Mouse (Mus musculus): ENCODE data around the gene Xab2.

DNA sequence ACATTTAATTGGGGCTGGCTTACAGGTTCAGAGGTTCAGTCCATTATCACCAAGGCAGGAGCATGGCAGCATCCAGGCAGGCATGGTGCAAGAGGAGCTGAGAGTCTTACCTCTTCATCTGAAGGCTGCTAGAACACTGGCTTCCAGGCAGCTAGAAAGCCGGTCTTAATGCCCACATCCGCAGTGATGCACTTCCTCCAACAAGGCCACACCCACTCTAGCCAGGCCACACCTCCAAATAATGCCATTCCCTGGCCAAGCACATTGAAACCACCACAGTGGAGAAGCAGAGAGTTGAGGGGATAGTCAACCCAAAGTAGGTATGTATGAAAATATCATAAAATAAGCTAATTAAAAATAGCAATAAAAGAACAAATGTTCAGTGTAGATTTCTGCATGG is 49.3 kb upstream of the Xab2 start:
- TF ChIP-seq CTCF (conservative IDR thresholded peaks at IDR 0.05; ENCODE audit: low read length) (no peak), NANOG (IDR thresholded peaks at IDR 0.05; ENCODE audit: borderline replicate concordance, low read length) (no peak), POU5F1 (IDR thresholded peaks at IDR 0.05; ENCODE audit: borderline replicate concordance, low read length) (no peak)

Data from E14TG2a.4 (cell line).